Mouse (Mus musculus): ENCODE measurements around the gene Ttyh3. TPM values are rescaled to one million over a fixed set of nuclear protein-coding genes. Genes with fewer than 3 reads are reported as not detected.

Gene Ttyh3
- polyA plus RNA-seq, 1 experiment from 2014 or later: 35.7 TPM

GRCm38 (mm10) chr5:140628995-140629394 lies 19.8 kb downstream of the Ttyh3 start:
- no peak overlapping the region for H3K9ac ChIP-seq (ENCODE audit: low read length)
- H3K36me3 ChIP-seq (ENCODE audit: control insufficient read depth, insufficient read depth, low read length): peaks cover 96% of the 10 kb centered on the region
- ATAC-seq (ENCODE audit: insufficient number of reproducible peaks, insufficient read depth, low FRiP score, low read depth): no peak
- 96% methylated on average over 9 of the region's 9 CpGs for WGBS
- no peaks in the 10 kb centered on the region for H3K9me3 ChIP-seq (ENCODE audit: control insufficient read depth, low read length)
- H3K27ac ChIP-seq (replicated peaks in 1 of 2; ENCODE audit: control insufficient read depth in 1 of 2, insufficient read depth in 1 of 2, low read depth in 2 of 2, low read length in 2 of 2): no peak overlapping the region
- H3K4me3 ChIP-seq (ENCODE audit: control insufficient read depth in 1 of 2, insufficient read depth in 1 of 2, low read depth in 1 of 2, low read length in 2 of 2): no peak overlapping the region
- H3K4me2 ChIP-seq (ENCODE audit: low read length): no peak overlapping the region
- no peaks in the 10 kb centered on the region for H3K4me1 ChIP-seq (ENCODE audit: control insufficient read depth in 2 of 2, insufficient read depth in 2 of 2, low read length in 2 of 2)
- no peaks in the 10 kb centered on the region for H3K27me3 ChIP-seq (ENCODE audit: control insufficient read depth, insufficient read depth, low read length)

DNA sequence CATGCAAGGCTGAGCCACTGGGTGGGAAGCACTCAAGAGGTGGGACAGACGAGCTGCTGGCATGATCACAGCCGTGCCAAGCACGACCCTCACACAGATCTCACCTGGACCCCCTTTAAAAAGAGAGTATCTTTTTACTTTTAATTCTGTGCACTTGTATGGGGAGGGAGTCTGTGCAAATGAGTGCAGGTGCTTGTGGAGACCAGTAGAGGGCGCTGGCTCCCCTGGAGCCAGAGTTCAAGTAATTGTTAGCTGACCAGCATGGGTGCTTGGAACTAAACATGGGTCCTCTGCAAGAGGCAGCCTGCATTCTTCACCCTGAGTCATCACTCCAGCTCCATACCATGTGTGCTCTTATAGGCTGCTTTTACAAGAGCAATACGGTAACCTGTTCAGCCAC lies 21.3 kb downstream of the Ttyh3 start:
- peaks cover 96% of the 10 kb centered on the region for H3K36me3 ChIP-seq (ENCODE audit: control insufficient read depth, insufficient read depth, low read length)
- H3K27ac ChIP-seq (replicated peaks in 1 of 2; ENCODE audit: control insufficient read depth in 1 of 2, insufficient read depth in 1 of 2, low read depth in 2 of 2, low read length in 2 of 2): no peak overlapping the region
- H3K27me3 ChIP-seq (ENCODE audit: control insufficient read depth, insufficient read depth, low read length): no peaks in the 10 kb centered on the region
- WGBS: 94% methylated on average over 5 of the region's 5 CpGs
- H3K9ac ChIP-seq (ENCODE audit: low read length): no peak overlapping the region
- H3K4me2 ChIP-seq (ENCODE audit: low read length): no peak overlapping the region
- no peak overlapping the region for H3K4me3 ChIP-seq (ENCODE audit: control insufficient read depth in 1 of 2, insufficient read depth in 1 of 2, low read depth in 1 of 2, low read length in 2 of 2)
- ATAC-seq (ENCODE audit: insufficient number of reproducible peaks, insufficient read depth, low FRiP score, low read depth): no peak
- H3K4me1 ChIP-seq (ENCODE audit: control insufficient read depth in 2 of 2, insufficient read depth in 2 of 2, low read length in 2 of 2): no peaks in the 10 kb centered on the region
- no peaks in the 10 kb centered on the region for H3K9me3 ChIP-seq (ENCODE audit: control insufficient read depth, low read length)

DNA sequence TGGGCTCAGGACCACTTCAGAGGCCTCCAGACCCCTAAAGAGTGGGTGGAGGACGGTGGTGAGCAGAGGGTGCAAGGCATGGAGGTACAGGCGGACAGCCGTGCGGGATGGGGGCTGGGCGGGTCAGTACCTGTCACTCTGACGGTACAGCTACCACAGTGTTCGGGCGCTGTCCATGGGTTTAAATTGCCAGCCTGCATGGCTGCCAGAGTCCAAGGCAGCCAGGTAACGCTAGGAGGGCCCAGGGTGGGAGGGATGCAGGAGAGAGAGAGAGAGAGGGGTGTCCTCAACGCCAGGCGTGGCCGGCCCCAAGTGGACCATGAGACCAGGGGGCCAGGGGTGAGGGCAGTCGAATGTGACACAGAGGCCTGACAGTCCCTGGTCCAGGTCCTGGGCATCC lies 23.9 kb downstream of the Ttyh3 start:
- H3K27ac ChIP-seq (replicated peaks in 1 of 2; ENCODE audit: control insufficient read depth in 1 of 2, insufficient read depth in 1 of 2, low read depth in 2 of 2, low read length in 2 of 2): no peak overlapping the region
- no peak overlapping the region for H3K4me3 ChIP-seq (ENCODE audit: control insufficient read depth in 1 of 2, insufficient read depth in 1 of 2, low read depth in 1 of 2, low read length in 2 of 2)
- H3K9ac ChIP-seq (ENCODE audit: low read length): no peak overlapping the region
- H3K4me2 ChIP-seq (ENCODE audit: low read length): no peak overlapping the region
- H3K36me3 ChIP-seq (ENCODE audit: control insufficient read depth, insufficient read depth, low read length): peaks cover 86% of the 10 kb centered on the region
- no peaks in the 10 kb centered on the region for H3K4me1 ChIP-seq (ENCODE audit: control insufficient read depth in 2 of 2, insufficient read depth in 2 of 2, low read length in 2 of 2)
- H3K27me3 ChIP-seq (ENCODE audit: control insufficient read depth, insufficient read depth, low read length): no peaks in the 10 kb centered on the region
- H3K9me3 ChIP-seq (ENCODE audit: control insufficient read depth, low read length): no peaks in the 10 kb centered on the region
- no peak for ATAC-seq (ENCODE audit: insufficient number of reproducible peaks, insufficient read depth, low FRiP score, low read depth)
- WGBS: 91% methylated on average over 13 of the region's 13 CpGs

GRCm38 (mm10) chr5:140624238-140624637 lies 24.6 kb downstream of the Ttyh3 start:
- 91% methylated on average over 5 of the region's 5 CpGs for WGBS
- Histone ChIP-seq H3K4me3 (ENCODE audit: control insufficient read depth in 1 of 2, insufficient read depth in 1 of 2, low read depth in 1 of 2, low read length in 2 of 2) (no peak overlapping the region), H3K27ac (replicated peaks in 1 of 2; ENCODE audit: control insufficient read depth in 1 of 2, insufficient read depth in 1 of 2, low read depth in 2 of 2, low read length in 2 of 2) (no peak overlapping the region), H3K36me3 (ENCODE audit: control insufficient read depth, insufficient read depth, low read length) (peaks cover 79% of the 10 kb centered on the region), H3K9me3 (ENCODE audit: control insufficient read depth, low read length) (no peaks in the 10 kb centered on the region), H3K9ac (ENCODE audit: low read length) (no peak overlapping the region), H3K4me2 (ENCODE audit: low read length) (no peak overlapping the region), H3K4me1 (ENCODE audit: control insufficient read depth in 2 of 2, insufficient read depth in 2 of 2, low read length in 2 of 2) (no peaks in the 10 kb centered on the region), H3K27me3 (ENCODE audit: control insufficient read depth, insufficient read depth, low read length) (no peaks in the 10 kb centered on the region)
- ATAC-seq (ENCODE audit: insufficient number of reproducible peaks, insufficient read depth, low FRiP score, low read depth): no peak

DNA sequence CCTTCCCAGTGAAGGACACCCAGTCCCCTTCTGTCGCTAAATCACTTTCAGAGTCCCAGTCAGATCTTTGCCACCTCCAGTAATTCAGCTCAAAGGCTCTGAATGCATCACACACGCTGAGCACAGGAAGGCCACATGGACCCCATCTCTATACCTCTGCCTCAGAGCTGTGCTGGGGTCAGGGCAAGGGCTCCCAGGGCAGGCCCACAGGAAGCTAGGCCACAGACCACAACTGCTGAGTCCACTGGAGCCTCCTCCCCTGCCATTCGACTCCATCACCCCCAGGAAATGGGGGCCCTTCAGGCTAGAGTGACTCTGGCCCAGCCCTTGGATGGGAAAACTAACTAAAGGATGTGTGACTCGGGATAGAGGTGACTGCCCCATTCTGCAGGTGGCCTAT lies 25.0 kb downstream of the Ttyh3 start:
- Histone ChIP-seq H3K27ac (replicated peaks in 1 of 2; ENCODE audit: control insufficient read depth in 1 of 2, insufficient read depth in 1 of 2, low read depth in 2 of 2, low read length in 2 of 2) (no peak overlapping the region), H3K9ac (ENCODE audit: low read length) (no peak overlapping the region), H3K27me3 (ENCODE audit: control insufficient read depth, insufficient read depth, low read length) (no peaks in the 10 kb centered on the region), H3K9me3 (ENCODE audit: control insufficient read depth, low read length) (no peaks in the 10 kb centered on the region), H3K4me1 (ENCODE audit: control insufficient read depth in 2 of 2, insufficient read depth in 2 of 2, low read length in 2 of 2) (no peaks in the 10 kb centered on the region), H3K4me3 (ENCODE audit: control insufficient read depth in 1 of 2, insufficient read depth in 1 of 2, low read depth in 1 of 2, low read length in 2 of 2) (no peak overlapping the region), H3K4me2 (ENCODE audit: low read length) (no peak overlapping the region), H3K36me3 (ENCODE audit: control insufficient read depth, insufficient read depth, low read length) (peaks cover 74% of the 10 kb centered on the region)
- WGBS: 69% methylated on average over 4 of the region's 4 CpGs
- no peak for ATAC-seq (ENCODE audit: insufficient number of reproducible peaks, insufficient read depth, low FRiP score, low read depth)

- no peak overlapping the region for H3K4me2 ChIP-seq (ENCODE audit: low read length)
- no peak overlapping the region for H3K9ac ChIP-seq (ENCODE audit: low read length)
- peaks cover 67% of the 10 kb centered on the region for H3K36me3 ChIP-seq (ENCODE audit: control insufficient read depth, insufficient read depth, low read length)
- no peak overlapping the region for H3K4me3 ChIP-seq (ENCODE audit: control insufficient read depth in 1 of 2, insufficient read depth in 1 of 2, low read depth in 1 of 2, low read length in 2 of 2)
- 94% methylated on average over 23 of the region's 23 CpGs for WGBS
- no peaks in the 10 kb centered on the region for H3K9me3 ChIP-seq (ENCODE audit: control insufficient read depth, low read length)
- H3K4me1 ChIP-seq (ENCODE audit: control insufficient read depth in 2 of 2, insufficient read depth in 2 of 2, low read length in 2 of 2): no peaks in the 10 kb centered on the region
- H3K27me3 ChIP-seq (ENCODE audit: control insufficient read depth, insufficient read depth, low read length): no peaks in the 10 kb centered on the region
- ATAC-seq (ENCODE audit: insufficient number of reproducible peaks, insufficient read depth, low FRiP score, low read depth): no peak
- H3K27ac ChIP-seq (replicated peaks in 1 of 2; ENCODE audit: control insufficient read depth in 1 of 2, insufficient read depth in 1 of 2, low read depth in 2 of 2, low read length in 2 of 2): no peak overlapping the region
Observed at GRCm38 (mm10) chr5:140622978-140623670, 25.7 kb downstream of the Ttyh3 start.

- Histone ChIP-seq H3K4me1 (ENCODE audit: control insufficient read depth in 2 of 2, insufficient read depth in 2 of 2, low read length in 2 of 2) (no peaks in the 10 kb centered on the region), H3K27ac (replicated peaks in 1 of 2; ENCODE audit: control insufficient read depth in 1 of 2, insufficient read depth in 1 of 2, low read depth in 2 of 2, low read length in 2 of 2) (no peak overlapping the region), H3K9me3 (ENCODE audit: control insufficient read depth, low read length) (no peaks in the 10 kb centered on the region), H3K4me3 (ENCODE audit: control insufficient read depth in 1 of 2, insufficient read depth in 1 of 2, low read depth in 1 of 2, low read length in 2 of 2) (no peak overlapping the region), H3K9ac (ENCODE audit: low read length) (no peak overlapping the region), H3K36me3 (ENCODE audit: control insufficient read depth, insufficient read depth, low read length) (peaks cover 51% of the 10 kb centered on the region), H3K27me3 (ENCODE audit: control insufficient read depth, insufficient read depth, low read length) (no peaks in the 10 kb centered on the region), H3K4me2 (ENCODE audit: low read length) (no peak overlapping the region)
- whole genome bisulfite sequencing: 62% methylated on average over 10 of the region's 10 CpGs
- no peak for ATAC-seq (ENCODE audit: insufficient number of reproducible peaks, insufficient read depth, low FRiP score, low read depth)
Observed at GRCm38 (mm10) chr5:140621517-140621916, 27.3 kb downstream of the Ttyh3 start.

DNA sequence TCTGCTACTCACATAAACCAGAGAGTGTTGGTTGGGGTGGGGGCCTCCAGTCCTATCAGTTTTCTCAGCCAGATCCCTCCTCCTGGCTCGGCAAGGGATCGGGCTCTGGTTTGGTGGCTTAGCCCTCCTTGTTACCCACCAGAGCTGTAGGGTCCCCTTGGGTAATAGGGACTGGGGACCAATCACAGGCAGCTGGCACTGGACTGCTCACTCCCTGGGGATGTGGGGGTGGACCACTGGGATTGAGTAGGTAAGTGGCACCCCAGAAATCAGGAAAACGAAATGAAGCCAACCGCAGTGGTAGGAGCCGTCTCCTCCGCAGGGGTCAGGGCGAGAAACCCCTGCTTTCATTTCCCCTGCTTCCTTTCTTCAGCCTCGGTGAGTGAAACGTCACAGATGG lies 27.7 kb downstream of the Ttyh3 start:
- H3K4me3 ChIP-seq (ENCODE audit: control insufficient read depth in 1 of 2, insufficient read depth in 1 of 2, low read depth in 1 of 2, low read length in 2 of 2): no peak overlapping the region
- H3K27me3 ChIP-seq (ENCODE audit: control insufficient read depth, insufficient read depth, low read length): no peaks in the 10 kb centered on the region
- H3K4me1 ChIP-seq (ENCODE audit: control insufficient read depth in 2 of 2, insufficient read depth in 2 of 2, low read length in 2 of 2): no peaks in the 10 kb centered on the region
- H3K9me3 ChIP-seq (ENCODE audit: control insufficient read depth, low read length): no peaks in the 10 kb centered on the region
- H3K4me2 ChIP-seq (ENCODE audit: low read length): no peak overlapping the region
- WGBS: 64% methylated on average over 9 of the region's 9 CpGs
- no peak overlapping the region for H3K27ac ChIP-seq (replicated peaks in 1 of 2; ENCODE audit: control insufficient read depth in 1 of 2, insufficient read depth in 1 of 2, low read depth in 2 of 2, low read length in 2 of 2)
- ATAC-seq (ENCODE audit: insufficient number of reproducible peaks, insufficient read depth, low FRiP score, low read depth): no peak
- peaks cover 47% of the 10 kb centered on the region for H3K36me3 ChIP-seq (ENCODE audit: control insufficient read depth, insufficient read depth, low read length)
- no peak overlapping the region for H3K9ac ChIP-seq (ENCODE audit: low read length)

Measured in heart, embryonic 14.5 days (tissue).